Mouse (Mus musculus) cerebellum, adult 2 months (tissue): ENCODE measurements at regions not wholly inside any gene's neighbourhood (a gene's known extent, or its start where the extent isn't known, plus 50 kb on each side); places are given as distances from the start of the nearest gene placed in this dataset.

Source experiments
- DNase-seq, 2 experiments: peaks; one replicate each; pipeline ENCODE4 v3.0.0; 2021
- H3K27ac ChIP-seq: fragments of 200-500 bp; 2 replicates; pipeline ENCODE4 v1.5.1; 2012; ENCODE audit warnings: low read length, control low read depth, inconsistent platforms; ENCODE audit not compliant: insufficient read depth
- H3K27me3 ChIP-seq: fragments of 200-500 bp; 2 replicates; pipeline ENCODE4 v1.6.1; 2012; ENCODE audit warnings: inconsistent platforms, mild to moderate bottlenecking, low read length, moderate library complexity; ENCODE audit not compliant: control insufficient read depth, insufficient read depth
- H3K4me1 ChIP-seq: fragments of 200-500 bp; 2 replicates; pipeline ENCODE4 v1.6.1; 2011; ENCODE audit warnings: low read length; ENCODE audit not compliant: control insufficient read depth, insufficient read depth
- H3K4me3 ChIP-seq: fragments of 200-500 bp; replicated peaks from 2 replicates; pipeline ENCODE3; 2011; ENCODE audit warnings: mild to moderate bottlenecking, low read depth, low read length, control low read depth; ENCODE audit not compliant: insufficient read depth
- CTCF ChIP-seq: fragments of 200-500 bp; IDR thresholded peaks from 2 replicates; pipeline ENCODE4 v1.5.1; 2011; ENCODE audit warnings: low read depth, mild to moderate bottlenecking, control low read depth, low read length, moderate library complexity, borderline replicate concordance; ENCODE audit not compliant: insufficient read depth
- POLR2A ChIP-seq: fragments of 200-500 bp; IDR thresholded peaks from 2 replicates; pipeline ENCODE4 v1.6.1; 2011; ENCODE audit warnings: low read length, control low read depth, borderline replicate concordance; ENCODE audit not compliant: insufficient read depth
- WGBS: fragments of 180-500 bp; shearing (Covaris S2); methylation state at CpG from one replicate; pipeline ENCODE4 v1.1.7; 2018; 5-methylcytosine and 5-hydroxymethylcytosine counted together

- Histone ChIP-seq H3K27me3 (no peaks in the 10 kb centered on the region), H3K4me3 (no peak overlapping the region), H3K4me1 (no peaks in the 10 kb centered on the region), H3K27ac (no peak overlapping the region)
- WGBS: 49% methylated on average over 8 of the region's 8 CpGs
- TF ChIP-seq POLR2A (no peak), CTCF (no peak)
- DNase-seq: no peak
Observed at GRCm38 (mm10) chr4:100616161-100616915, 137.7 kb downstream of the Ube2u start.

- Histone ChIP-seq H3K27ac (no peak overlapping the region), H3K4me3 (no peak overlapping the region), H3K27me3 (no peaks in the 10 kb centered on the region), H3K4me1 (no peaks in the 10 kb centered on the region)
- WGBS: 43% methylated on average over 11 of the region's 11 CpGs
- TF ChIP-seq CTCF (no peak), POLR2A (no peak)
- DNase-seq: no peak
Observed at GRCm38 (mm10) chr4:100616916-100617488, 138.4 kb downstream of the Ube2u start.

- no peak overlapping the region for H3K4me3 ChIP-seq
- H3K4me1 ChIP-seq: no peaks in the 10 kb centered on the region
- no peaks in the 10 kb centered on the region for H3K27me3 ChIP-seq
- H3K27ac ChIP-seq: no peak overlapping the region
- TF ChIP-seq CTCF (no peak), POLR2A (no peak)
- no peak for DNase-seq
- WGBS: 95% methylated on average over 4 of the region's 5 CpGs
Observed at GRCm38 (mm10) chr4:100624656-100625055, 146.0 kb downstream of the Ube2u start.

- WGBS: 92% methylated on average over 4 of the region's 4 CpGs
- Histone ChIP-seq H3K27ac (no peak overlapping the region), H3K4me3 (no peak overlapping the region), H3K4me1 (no peaks in the 10 kb centered on the region), H3K27me3 (no peaks in the 10 kb centered on the region)
- TF ChIP-seq POLR2A (no peak), CTCF (no peak)
- no peak for DNase-seq
Observed at GRCm38 (mm10) chr4:100626551-100626950, 147.9 kb downstream of the Ube2u start.

GRCm38 (mm10) chr4:100634388-100634787 is 142.1 kb upstream of the Cachd1 start:
- no peak for DNase-seq
- no peak for TF ChIP-seq CTCF
- no peak for TF ChIP-seq POLR2A
- 63% methylated on average over 2 of the region's 2 CpGs for WGBS

GRCm38 (mm10) chr4:100637597-100637996 is 138.9 kb upstream of the Cachd1 start:
- WGBS: 23% methylated on average over 2 of the region's 2 CpGs
- H3K27ac ChIP-seq: no peak overlapping the region
- no peaks in the 10 kb centered on the region for H3K4me1 ChIP-seq
- DNase-seq: no peak
- no peak for TF ChIP-seq POLR2A
- no peak for TF ChIP-seq CTCF
- H3K27me3 ChIP-seq: no peaks in the 10 kb centered on the region
- H3K4me3 ChIP-seq: no peak overlapping the region

More at GRCm38 (mm10) chr4:100634388-100634787, 142.1 kb upstream of the Cachd1 start:
- H3K27ac ChIP-seq: no peak overlapping the region
- no peaks in the 10 kb centered on the region for H3K27me3 ChIP-seq
- no peaks in the 10 kb centered on the region for H3K4me1 ChIP-seq
- no peak overlapping the region for H3K4me3 ChIP-seq

- no peak for DNase-seq
- Histone ChIP-seq H3K4me1 (0 out of 2 replicates have a peak, but pooled peaks cover 2% of the 10 kb centered on the region), H3K4me3 (no peak overlapping the region), H3K27ac (no peak overlapping the region), H3K27me3 (no peaks in the 10 kb centered on the region)
- 81% methylated on average over 1 of the region's 1 CpGs for WGBS
- TF ChIP-seq CTCF (no peak), POLR2A (no peak)
Observed at GRCm38 (mm10) chr4:100661154-100661553, 115.3 kb upstream of the Cachd1 start.

GRCm38 (mm10) chr4:100664619-100665264 is 111.7 kb upstream of the Cachd1 start:
- Histone ChIP-seq H3K4me1 (0 out of 2 replicates have a peak, but pooled peaks cover 2% of the 10 kb centered on the region), H3K4me3 (no peak overlapping the region), H3K27me3 (no peaks in the 10 kb centered on the region), H3K27ac (no peak overlapping the region)
- DNase-seq: no peak
- WGBS: 28% methylated on average over 5 of the region's 5 CpGs
- TF ChIP-seq POLR2A (no peak), CTCF (no peak)
